Mouse (Mus musculus): ENCODE measurements around the gene Sumo2. TPM values are rescaled to one million over a fixed set of nuclear protein-coding genes. Genes with fewer than 3 reads are reported as not detected.

Sumo2 gene
- total and polyA plus RNA-seq, 3 experiments = 556 to 653 TPM; not detected in 1

- DNase-seq (ENCODE audit: low read depth, low spot score) = peak; percentile 99
- Histone ChIP-seq H3K4me1 (ENCODE audit: control insufficient read depth in 1 of 2, insufficient read depth in 2 of 2, low read length in 2 of 2) (peaks cover 24 to 34% of the 10 kb centered on the region in 2 experiments), H3K9me3 (replicated peaks; ENCODE audit: insufficient read depth, low read length) (no peaks in the 10 kb centered on the region), H3K4me3 (ENCODE audit: control insufficient read depth in 1 of 2, insufficient read depth in 1 of 2, low read depth in 2 of 2, low read length in 2 of 2) (peak within 1 kb of the TSS; percentile 78 to 96), H3K36me3 (ENCODE audit: control insufficient read depth in 1 of 2, insufficient read depth in 2 of 2, low read length in 2 of 2) (peaks cover 0 to 32% of the 10 kb centered on the region in 2 experiments; a peak in 2 of 4 replicates), H3K27me3 (ENCODE audit: control insufficient read depth in 1 of 2, insufficient read depth in 2 of 2, low read length in 2 of 2) (no peaks in the 10 kb centered on the region), H3K27ac (ENCODE audit: control insufficient read depth, low read depth, low read length) (peak within 1 kb of the TSS; percentile 86), H3K79me2 (ENCODE audit: control insufficient read depth, insufficient read depth, low read length, poor library complexity) (peaks cover 49% of the 10 kb centered on the region), H3K9ac (ENCODE audit: control insufficient read depth, low read depth, low read length, poor library complexity, severe bottlenecking) (peak within 1 kb of the TSS; percentile 96)
- TF ChIP-seq MAX (IDR thresholded peaks at IDR 0.05; ENCODE audit: low read length) = peak; percentile 87
- peak; percentile 87 for TF ChIP-seq E2F4 (IDR thresholded peaks at IDR 0.05; ENCODE audit: borderline replicate concordance, low read depth, low read length)
- peak; percentile 89 for TF ChIP-seq MYC (IDR thresholded peaks at IDR 0.05; ENCODE audit: low read depth, low read length)
- TF ChIP-seq TBP (IDR thresholded peaks at IDR 0.05; ENCODE audit: low read depth, low read length) = peak; percentile 99
- peak; percentile 94; the same call in 1 of the 2 replicates for TF ChIP-seq UBTF (IDR thresholded peaks at IDR 0.05; ENCODE audit: borderline replicate concordance, insufficient read depth, low read depth, low read length)
- TF ChIP-seq TCF12 (IDR thresholded peaks at IDR 0.05; ENCODE audit: low read depth, low read length) = peak; percentile 83
- TF ChIP-seq SIN3A (IDR thresholded peaks at IDR 0.05; ENCODE audit: low read length) = peak; percentile 92
- peak; percentile 70 for TF ChIP-seq NRF1 (IDR thresholded peaks at IDR 0.05; ENCODE audit: insufficient read depth, low read depth, low read length, poor library complexity, severe bottlenecking)
- no peak; the same call in 1 of the 2 replicates for TF ChIP-seq KAT2A (conservative IDR thresholded peaks at IDR 0.05; ENCODE audit: low read depth, low read length)
- TF ChIP-seq MAZ (IDR thresholded peaks at IDR 0.05; ENCODE audit: low read depth, low read length) = peak; percentile 70
- no peak; the same call in 1 of the 2 replicates for TF ChIP-seq ZNF384 (IDR thresholded peaks at IDR 0.05; ENCODE audit: low read depth, low read length)
- TF ChIP-seq ETS1 (IDR thresholded peaks at IDR 0.05; ENCODE audit: low read depth, low read length) = peak; percentile 48; the same call in 1 of the 2 replicates
- TF ChIP-seq ZMIZ1 (IDR thresholded peaks at IDR 0.05; ENCODE audit: low read depth, low read length) = peak; percentile 100
- no peak for TF ChIP-seq RCOR1 (IDR thresholded peaks at IDR 0.05; ENCODE audit: low read depth, low read length)
- peak; percentile 91 for TF ChIP-seq CHD2 (IDR thresholded peaks at IDR 0.05; ENCODE audit: low read length)
- no peak for TF ChIP-seq SMC3 (IDR thresholded peaks at IDR 0.05; ENCODE audit: low read depth, low read length)
- peak; percentile 95 for TF ChIP-seq MXI1 (IDR thresholded peaks at IDR 0.05; ENCODE audit: low read depth, low read length)
- TF ChIP-seq POLR2A (IDR thresholded peaks at IDR 0.05; ENCODE audit: control insufficient read depth in 1 of 2, insufficient read depth in 1 of 2, low read depth in 1 of 2, low read length in 2 of 2, poor library complexity in 1 of 2) = peak; percentile 99 to 100
- no peak for TF ChIP-seq USF2 (IDR thresholded peaks at IDR 0.05; ENCODE audit: borderline replicate concordance in 1 of 2, insufficient read depth in 1 of 2, low read depth in 1 of 2, low read length in 2 of 2)
- TF ChIP-seq CHD1 (IDR thresholded peaks at IDR 0.05; ENCODE audit: low read depth, low read length) = 0 out of 2 replicates have a peak, but pooled peaks have one; percentile 43
- peak; percentile 100 for TF ChIP-seq NELFE (IDR thresholded peaks at IDR 0.05; ENCODE audit: low read depth, low read length)
- peak; percentile 93; the same call in 1 of the 2 replicates for TF ChIP-seq POLR2AphosphoS5 (IDR thresholded peaks at IDR 0.05; ENCODE audit: borderline replicate concordance, low read depth, low read length)
- TF ChIP-seq HCFC1 (IDR thresholded peaks at IDR 0.05; ENCODE audit: low read depth, low read length) = peak; percentile 74
- peak; percentile 100 for TF ChIP-seq POLR2AphosphoS2 (IDR thresholded peaks at IDR 0.05; ENCODE audit: low read length)
- TF ChIP-seq ELF1 (IDR thresholded peaks at IDR 0.05; ENCODE audit: low read depth, low read length) = peak; percentile 70; the same call in 1 of the 2 replicates
Observed at GRCm38 (mm10) chr11:115514238-115514663, 21.8 kb downstream of the Sumo2 start, which contains the start of gene Jpt1. Gene Jpt1, minus strand, starts transcription at chr11:115514387.

Measured in MEL (cell line).